Mouse (Mus musculus): ENCODE results near the gene Cst9. TPM values are rescaled to one million over a fixed set of nuclear protein-coding genes. Genes with fewer than 3 reads are reported as not detected.

The Cst9 gene
- not detected for polyA plus RNA-seq (2014; fragmentation: Illumina TruSeq; extraction: RNeasy Lipid Tissue Mini Kit (QIAGEN cat#74804); ENCODE audit: low read depth, low replicate concordance)

GRCm38 (mm10) chr2:148834912-148835311 lies at the start of gene Cst9:
Cst9 (plus strand) TSS chr2:148835147.

DNA sequence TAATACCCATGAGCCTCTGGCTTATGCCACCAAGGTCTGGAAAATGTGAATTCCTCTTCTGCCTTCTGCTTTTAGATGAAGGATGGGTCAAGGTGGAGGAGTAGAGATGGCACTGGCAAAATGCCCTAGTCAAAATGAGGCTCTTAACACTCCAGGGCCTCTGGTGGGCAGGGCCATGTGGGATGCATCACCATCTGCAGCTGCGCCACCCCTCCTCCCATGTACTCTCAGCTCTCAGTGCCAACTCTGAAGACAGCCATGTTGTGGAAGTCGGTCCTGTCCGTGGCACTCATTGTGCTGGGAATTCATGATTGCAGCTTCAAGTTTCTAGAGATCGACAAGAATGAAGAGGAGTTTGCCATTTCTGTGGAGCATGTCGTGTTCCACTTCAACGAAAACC lies 45.8 kb upstream of the Cst9 start, which contains the start of gene Cst12:
Cst12 (plus strand) TSS at position 220 of the 400 bp plus-strand sequence.

DNA sequence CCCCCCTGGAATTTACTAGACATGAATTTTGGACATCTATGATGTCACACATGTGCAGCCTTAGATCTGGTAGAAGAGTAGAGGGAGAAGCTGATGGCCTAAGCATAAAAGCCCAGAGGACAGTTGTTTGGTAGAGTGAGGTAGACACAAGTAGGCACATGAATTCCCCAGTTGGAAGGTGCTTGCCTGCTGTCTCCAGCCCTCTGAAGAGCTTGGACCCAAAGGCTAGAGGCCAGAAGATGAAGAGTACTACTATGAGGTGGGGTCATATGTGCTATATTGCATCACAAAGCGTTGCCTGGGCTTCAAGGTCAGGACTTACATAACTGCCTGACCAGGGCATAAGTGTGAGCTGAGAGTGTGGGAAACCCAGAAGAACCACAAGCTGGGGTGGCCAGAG lies 36.5 kb upstream of the Cst9 start, which contains the start of gene Cst8:
Cst8 (plus strand) TSS at position 301 of the 400 bp plus-strand sequence.

DNA sequence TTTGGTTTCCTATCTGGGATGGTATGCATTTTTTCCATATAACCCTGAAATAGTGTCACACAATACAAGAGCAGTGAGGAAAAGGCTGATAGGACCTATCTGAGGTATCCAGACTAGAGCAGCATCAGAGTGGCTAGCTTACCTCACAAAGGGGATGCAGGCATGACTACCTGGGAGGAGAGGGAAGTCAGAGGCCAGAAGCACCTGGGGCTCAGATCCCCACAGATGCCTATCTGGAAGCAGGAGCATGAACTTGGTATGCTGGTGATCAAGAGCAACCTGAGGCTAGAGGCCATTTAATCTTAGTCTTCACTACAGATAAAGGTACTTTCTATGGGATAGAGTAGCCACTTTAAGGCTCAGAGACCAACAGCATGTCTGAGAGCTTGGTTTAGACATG lies 15.0 kb upstream of the Cst9 start, which contains the start of gene Cst13:
Cst13 (plus strand) TSS at position 173 of the 400 bp plus-strand sequence.

DNA sequence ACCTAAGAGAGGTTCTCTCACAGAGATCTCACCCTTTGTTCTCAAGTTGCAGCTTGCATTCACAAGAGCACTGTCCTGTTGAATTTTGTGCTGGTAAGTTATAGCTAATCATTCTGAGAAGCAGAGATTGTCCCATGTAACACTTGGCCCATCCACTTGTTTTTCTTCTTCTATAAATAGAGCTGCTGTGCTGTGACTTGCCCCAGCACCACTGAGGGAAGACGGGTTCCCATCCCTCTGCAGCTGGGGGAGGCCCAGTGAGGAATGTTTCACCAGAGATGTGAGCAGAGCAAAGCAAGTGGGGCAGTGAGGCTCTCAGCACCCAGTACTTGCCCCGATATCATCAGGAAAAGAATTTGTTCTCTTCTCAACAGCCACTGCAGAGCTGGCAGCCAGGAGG lies 30.0 kb downstream of the Cst9 start, which contains the start of gene 9230104L09Rik:
9230104L09Rik (minus strand) TSS at position 73 of the 400 bp plus-strand sequence.

DNA sequence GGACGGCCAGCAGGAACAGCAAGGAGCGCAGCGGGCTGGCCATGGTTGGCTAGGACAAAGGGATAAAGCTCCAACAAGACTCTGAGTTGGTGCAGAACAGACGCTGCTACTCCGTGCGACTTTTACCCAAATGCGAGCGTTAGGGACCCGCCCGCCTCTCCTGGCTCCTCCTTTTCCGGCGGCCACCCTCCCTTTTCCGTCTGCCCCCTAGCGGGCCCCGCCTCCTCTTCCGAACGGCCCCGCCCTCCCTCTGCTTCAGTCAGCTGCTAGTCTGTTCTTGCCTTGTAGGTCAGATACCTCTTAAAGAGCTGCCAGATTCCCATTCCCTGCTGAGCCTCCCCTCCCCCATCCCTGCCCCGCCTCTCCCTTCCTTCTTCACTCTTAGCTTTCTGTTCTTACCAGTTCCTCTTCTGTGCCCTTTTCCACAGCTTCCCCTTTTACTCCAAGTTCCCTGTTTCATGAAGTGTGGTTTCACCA lies 40.4 kb downstream of the Cst9 start, which contains the start of gene Cst3:
Cst3 (minus strand) TSS at position 358 of the 477 bp plus-strand sequence.

Other genes starting within 250 kb of the Cst9 start
- 5.0 TPM for gene Nxt1, start 162.5 kb upstream of the Cst9 start, polyA plus RNA-seq (2014; fragmentation: Illumina TruSeq; extraction: RNeasy Lipid Tissue Mini Kit (QIAGEN cat#74804); ENCODE audit: low read depth, low replicate concordance)
- gene Gzf1, start 154.1 kb upstream of the Cst9 start, polyA plus RNA-seq (2014; fragmentation: Illumina TruSeq; extraction: RNeasy Lipid Tissue Mini Kit (QIAGEN cat#74804); ENCODE audit: low read depth, low replicate concordance): 46.1 TPM
- gene Napb, start 102.7 kb upstream of the Cst9 start, polyA plus RNA-seq (2014; fragmentation: Illumina TruSeq; extraction: RNeasy Lipid Tissue Mini Kit (QIAGEN cat#74804); ENCODE audit: low read depth, low replicate concordance): 2.3 TPM
- not detected for gene Cstl1, start 84.8 kb upstream of the Cst9 start, polyA plus RNA-seq (2014; fragmentation: Illumina TruSeq; extraction: RNeasy Lipid Tissue Mini Kit (QIAGEN cat#74804); ENCODE audit: low read depth, low replicate concordance)
- not detected for gene Cst11, start 63.6 kb upstream of the Cst9 start, polyA plus RNA-seq (2014; fragmentation: Illumina TruSeq; extraction: RNeasy Lipid Tissue Mini Kit (QIAGEN cat#74804); ENCODE audit: low read depth, low replicate concordance)
- gene 8030411F24Rik, start 53.1 kb upstream of the Cst9 start, polyA plus RNA-seq (2014; fragmentation: Illumina TruSeq; extraction: RNeasy Lipid Tissue Mini Kit (QIAGEN cat#74804); ENCODE audit: low read depth, low replicate concordance): not detected
- not detected for gene Cst12, start 45.8 kb upstream of the Cst9 start, polyA plus RNA-seq (2014; fragmentation: Illumina TruSeq; extraction: RNeasy Lipid Tissue Mini Kit (QIAGEN cat#74804); ENCODE audit: low read depth, low replicate concordance)
- not detected for gene Cst8, start 36.4 kb upstream of the Cst9 start, polyA plus RNA-seq (2014; fragmentation: Illumina TruSeq; extraction: RNeasy Lipid Tissue Mini Kit (QIAGEN cat#74804); ENCODE audit: low read depth, low replicate concordance)
- gene Cst13, start 15.1 kb upstream of the Cst9 start, polyA plus RNA-seq (2014; fragmentation: Illumina TruSeq; extraction: RNeasy Lipid Tissue Mini Kit (QIAGEN cat#74804); ENCODE audit: low read depth, low replicate concordance): not detected
- not detected for gene 9230104L09Rik, start 29.9 kb downstream of the Cst9 start, polyA plus RNA-seq (2014; fragmentation: Illumina TruSeq; extraction: RNeasy Lipid Tissue Mini Kit (QIAGEN cat#74804); ENCODE audit: low read depth, low replicate concordance)
- gene Cst3, start 40.5 kb downstream of the Cst9 start, polyA plus RNA-seq (2014; fragmentation: Illumina TruSeq; extraction: RNeasy Lipid Tissue Mini Kit (QIAGEN cat#74804); ENCODE audit: low read depth, low replicate concordance): 30.6 TPM
- gene Gm1330, start 168.1 kb downstream of the Cst9 start, polyA plus RNA-seq (2014; fragmentation: Illumina TruSeq; extraction: RNeasy Lipid Tissue Mini Kit (QIAGEN cat#74804); ENCODE audit: low read depth, low replicate concordance): not detected
- gene Gm10750, start 182.1 kb downstream of the Cst9 start, polyA plus RNA-seq (2014; fragmentation: Illumina TruSeq; extraction: RNeasy Lipid Tissue Mini Kit (QIAGEN cat#74804); ENCODE audit: low read depth, low replicate concordance): not detected

All from liver, adult 10 weeks (tissue).